Mouse (Mus musculus) monocyte, adult 2 months (primary cell): ENCODE results near the gene Pdss2.
A peak's percentile ranks its signal among the peaks of the same experiment; 100 is the strongest.

ENCODE experiments used
- DNase-seq, 2 experiments: peaks; one replicate each; pipeline ENCODE4 v3.0.0; 2022; ENCODE audit warnings: low spot score in 2 of 2, low read depth in 1 of 2

Gene Pdss2

DNA sequence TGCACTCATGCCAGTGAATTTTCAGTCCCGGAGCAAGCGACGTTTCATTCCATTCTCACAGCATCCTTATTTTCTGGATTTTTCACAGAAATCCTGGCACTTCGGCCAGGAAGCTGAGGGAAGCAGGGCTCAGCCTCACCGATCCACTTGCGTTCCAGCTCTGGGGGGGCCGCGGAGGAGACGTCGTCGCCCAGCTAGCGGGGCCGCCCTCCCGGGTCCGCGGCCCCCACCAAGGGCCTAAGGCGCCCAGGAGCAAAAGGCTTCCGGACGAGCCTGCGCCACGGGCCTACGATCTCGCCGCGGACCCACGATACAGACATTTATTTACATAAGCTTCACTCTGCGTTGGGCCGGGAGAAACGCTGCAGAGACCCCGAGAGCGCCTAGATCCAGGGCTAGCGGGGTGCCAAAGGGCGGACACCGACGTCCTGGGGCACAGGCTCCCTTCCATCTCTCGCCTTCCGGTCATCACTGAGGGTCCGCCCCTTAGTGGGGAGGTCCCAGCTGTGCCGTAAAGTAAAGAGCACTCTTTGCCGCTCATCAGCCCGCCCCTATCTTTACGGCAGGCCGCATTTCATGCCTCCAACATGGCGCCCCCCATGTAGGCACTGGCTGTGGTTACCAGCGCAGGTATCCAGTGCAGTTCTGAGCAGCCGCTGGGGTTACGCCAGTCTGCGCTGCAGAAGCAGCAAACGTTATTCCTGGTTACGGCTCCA lies at the start of gene Pdss2:
Gene Pdss2, plus strand, starts transcription at position 577 of the 716 bp plus-strand sequence.
- peak; percentile 77 to 89 for DNase-seq

GRCm38 (mm10) chr10:43172066-43172465 lies 49.2 kb upstream of the Pdss2 start:
- DNase-seq = no peak

DNA sequence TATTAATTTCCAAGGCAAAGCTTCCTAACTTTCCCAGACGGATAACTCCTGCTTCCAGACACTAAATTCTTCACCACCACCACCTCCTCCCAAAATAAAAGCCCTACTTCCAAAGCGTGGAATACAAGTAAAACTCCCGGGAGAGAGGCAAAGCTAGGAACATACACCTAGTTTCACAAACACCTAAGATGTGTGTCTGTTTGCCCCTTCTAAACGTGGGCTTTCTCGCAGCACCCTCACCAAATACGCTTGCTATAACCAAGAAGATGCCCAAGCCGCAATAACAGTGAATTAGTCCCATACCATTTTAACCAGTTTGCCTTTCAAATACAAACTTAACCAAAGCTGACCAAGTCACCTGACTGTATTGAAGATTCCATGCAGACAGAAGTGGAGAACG lies 48.7 kb upstream of the Pdss2 start:
- DNase-seq = no peak

DNA sequence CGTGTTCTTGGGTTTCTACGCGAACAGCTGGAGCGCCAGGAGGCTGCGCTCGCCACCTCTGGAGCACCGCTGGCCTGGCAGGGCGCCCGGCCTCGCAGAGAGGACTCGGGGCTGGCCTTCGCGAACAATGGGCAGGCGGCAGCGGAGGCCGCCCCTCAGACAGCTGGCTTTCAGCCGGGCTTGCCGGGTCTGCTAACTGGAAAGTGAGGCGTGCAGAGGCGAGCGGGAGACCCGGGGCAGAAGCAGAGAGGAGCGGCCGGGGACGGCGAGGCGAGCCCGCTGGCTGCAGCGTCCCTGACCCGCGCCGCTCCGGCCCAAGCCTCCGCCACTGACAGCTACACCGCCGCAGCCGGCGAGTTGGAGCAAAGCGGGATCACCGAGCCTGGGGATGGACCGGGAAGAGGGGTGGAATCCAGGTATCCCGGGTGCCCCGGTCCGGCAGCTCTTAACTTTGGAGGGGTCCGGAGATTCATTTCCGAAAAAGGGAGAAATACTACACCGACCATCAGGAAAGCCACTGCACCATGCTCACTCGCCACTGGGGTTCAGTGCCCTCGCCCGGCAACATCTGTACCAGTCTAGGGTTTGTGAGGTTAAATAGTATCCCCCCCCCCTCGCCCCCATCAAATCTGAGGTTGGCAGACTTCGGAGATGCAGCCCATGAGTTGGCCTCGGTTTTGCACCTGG lies 48.0 kb upstream of the Pdss2 start:
- no peak for DNase-seq

GRCm38 (mm10) chr10:43173828-43174325 lies 47.4 kb upstream of the Pdss2 start:
- DNase-seq = no peak

- DNase-seq = no peak
Measured at GRCm38 (mm10) chr10:43174326-43175155, 46.7 kb upstream of the Pdss2 start, which contains the start of the genes Sobp and 9030612E09Rik. Gene Sobp, minus strand, starts transcription at chr10:43174530. Gene 9030612E09Rik, plus strand, starts transcription at chr10:43174704.

GRCm38 (mm10) chr10:43175156-43175601 lies 46.1 kb upstream of the Pdss2 start:
- no peak for DNase-seq

GRCm38 (mm10) chr10:43180313-43180912 lies 40.9 kb upstream of the Pdss2 start:
- no peak for DNase-seq

DNA sequence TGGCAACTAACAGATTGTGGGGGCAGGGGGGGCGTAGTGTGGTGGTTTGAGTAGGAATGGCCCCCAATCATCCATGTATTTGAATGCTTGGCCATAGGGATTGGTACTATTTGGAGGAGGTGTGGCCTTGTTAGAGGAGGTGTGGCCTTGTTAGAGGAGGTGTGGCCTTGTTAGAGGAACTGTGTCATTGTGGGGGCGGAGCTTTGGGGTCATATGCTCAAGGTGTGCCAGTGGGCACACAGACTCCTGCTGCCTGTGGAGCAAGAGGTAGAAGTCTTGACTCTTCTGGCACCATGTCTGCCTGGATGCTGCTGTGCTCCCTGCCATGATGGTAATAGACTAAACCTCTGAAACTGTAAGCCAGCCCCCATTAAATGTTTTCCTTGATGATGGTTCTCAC lies 21.1 kb upstream of the Pdss2 start:
- DNase-seq = no peak

GRCm38 (mm10) chr10:43203865-43204264 lies 17.4 kb upstream of the Pdss2 start:
- no peak for DNase-seq

DNA sequence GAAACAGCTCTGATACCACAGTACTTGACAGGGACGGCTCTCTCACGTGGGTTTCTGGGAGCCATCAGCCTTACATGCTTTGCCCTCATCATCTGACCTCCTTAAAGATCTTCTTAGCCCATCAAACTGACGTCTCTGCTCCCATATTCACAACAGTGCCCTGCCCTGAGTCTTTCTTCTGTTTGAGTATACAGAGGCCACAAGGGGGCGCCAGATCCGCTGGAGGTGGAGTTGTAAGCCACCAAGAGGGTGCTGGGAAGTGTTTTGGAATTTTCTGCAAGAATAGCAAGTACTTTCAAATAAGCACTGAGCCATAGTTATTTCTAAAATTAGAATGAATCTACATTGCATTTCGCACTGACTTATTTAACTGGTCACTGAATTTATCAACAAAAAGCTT lies 9.4 kb upstream of the Pdss2 start:
- peak in 1 of 2 experiments; percentile 19 for DNase-seq

GRCm38 (mm10) chr10:43217361-43217900 lies 3.9 kb upstream of the Pdss2 start:
- no peak for DNase-seq

GRCm38 (mm10) chr10:43220479-43220878 lies 807 bp upstream of the Pdss2 start:
- DNase-seq = no peak

DNA sequence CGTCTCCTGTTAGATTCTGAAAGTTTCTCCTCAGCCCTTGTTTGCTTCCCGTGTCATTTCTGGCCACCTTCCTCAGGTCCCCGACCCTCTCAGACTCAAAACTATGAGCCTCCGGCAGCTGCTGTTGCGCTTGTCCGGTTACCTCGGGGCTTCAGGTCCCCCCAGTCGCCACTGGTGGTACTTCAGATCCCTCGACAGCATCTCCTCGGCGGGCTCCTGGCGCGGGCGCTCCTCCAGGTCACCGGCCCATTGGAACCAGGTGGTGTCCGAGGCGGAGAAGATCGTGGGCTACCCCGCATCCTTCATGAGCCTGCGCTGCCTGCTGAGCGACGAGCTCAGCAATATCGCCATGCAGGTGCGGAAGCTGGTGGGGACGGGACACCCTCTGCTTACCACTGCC lies 373 bp downstream of the Pdss2 start:
- no peak for DNase-seq

DNA sequence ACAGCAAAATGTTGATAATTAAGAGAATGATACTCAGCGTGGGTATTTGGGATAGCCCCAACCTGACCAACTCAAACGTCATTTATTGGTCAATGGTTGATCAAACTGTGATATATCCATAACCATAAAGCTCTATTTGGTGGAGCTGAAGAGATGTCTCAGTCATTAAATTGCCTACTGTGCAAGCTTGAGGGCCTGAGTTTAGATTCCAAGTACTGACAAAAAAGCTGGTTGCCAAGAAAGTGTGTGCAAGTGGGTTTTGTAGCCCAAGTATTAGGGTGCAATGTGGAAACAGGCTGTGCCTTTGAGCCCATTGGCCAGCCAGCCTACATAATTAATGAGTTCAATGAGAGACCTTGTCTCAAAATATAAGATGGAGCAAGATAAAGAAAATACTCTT lies 2.1 kb downstream of the Pdss2 start:
- DNase-seq = no peak

GRCm38 (mm10) chr10:43226391-43226790 lies 5.1 kb downstream of the Pdss2 start:
- no peak for DNase-seq

GRCm38 (mm10) chr10:43229236-43229635 lies 8.0 kb downstream of the Pdss2 start:
- no peak for DNase-seq

DNA sequence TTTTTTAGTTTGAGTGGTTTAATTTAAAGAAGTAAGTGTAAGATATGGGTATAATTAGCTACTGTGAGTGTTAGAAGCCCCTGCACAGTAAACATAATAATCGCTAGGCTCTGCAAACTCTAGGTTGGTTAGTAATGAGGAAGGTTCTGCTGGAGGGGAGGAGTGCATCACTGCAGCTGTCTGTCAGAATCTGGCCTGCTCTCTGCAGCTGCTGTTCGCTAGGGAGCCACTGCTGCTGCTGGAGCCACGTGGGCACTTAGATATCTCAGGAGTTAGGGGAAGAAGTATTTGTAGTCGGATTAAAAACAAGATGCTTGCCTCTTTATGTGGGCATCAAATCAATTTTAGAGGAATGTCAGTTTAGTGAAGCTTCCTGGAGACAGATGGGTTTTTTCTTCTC lies 13.2 kb downstream of the Pdss2 start:
- no peak for DNase-seq

DNA sequence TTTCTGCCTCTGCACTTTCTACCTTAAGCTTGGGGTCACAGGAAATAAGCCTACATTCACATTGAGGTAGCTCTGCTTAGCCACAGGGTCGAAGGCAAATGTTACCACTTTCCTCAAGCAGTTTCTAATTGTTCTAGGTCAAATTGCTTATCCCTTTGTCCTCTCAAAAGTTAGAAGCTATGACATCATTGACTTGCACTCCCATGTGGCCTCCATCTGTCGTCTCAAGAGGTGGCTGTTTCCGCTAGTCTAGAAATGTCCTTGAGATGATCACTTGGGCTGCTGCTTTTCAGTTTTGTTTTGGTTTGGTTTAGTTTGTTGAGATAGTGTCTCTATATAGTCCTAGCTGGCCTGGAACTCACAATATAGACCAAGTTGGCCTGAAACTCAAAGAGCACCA lies 13.7 kb downstream of the Pdss2 start:
- no peak for DNase-seq

DNA sequence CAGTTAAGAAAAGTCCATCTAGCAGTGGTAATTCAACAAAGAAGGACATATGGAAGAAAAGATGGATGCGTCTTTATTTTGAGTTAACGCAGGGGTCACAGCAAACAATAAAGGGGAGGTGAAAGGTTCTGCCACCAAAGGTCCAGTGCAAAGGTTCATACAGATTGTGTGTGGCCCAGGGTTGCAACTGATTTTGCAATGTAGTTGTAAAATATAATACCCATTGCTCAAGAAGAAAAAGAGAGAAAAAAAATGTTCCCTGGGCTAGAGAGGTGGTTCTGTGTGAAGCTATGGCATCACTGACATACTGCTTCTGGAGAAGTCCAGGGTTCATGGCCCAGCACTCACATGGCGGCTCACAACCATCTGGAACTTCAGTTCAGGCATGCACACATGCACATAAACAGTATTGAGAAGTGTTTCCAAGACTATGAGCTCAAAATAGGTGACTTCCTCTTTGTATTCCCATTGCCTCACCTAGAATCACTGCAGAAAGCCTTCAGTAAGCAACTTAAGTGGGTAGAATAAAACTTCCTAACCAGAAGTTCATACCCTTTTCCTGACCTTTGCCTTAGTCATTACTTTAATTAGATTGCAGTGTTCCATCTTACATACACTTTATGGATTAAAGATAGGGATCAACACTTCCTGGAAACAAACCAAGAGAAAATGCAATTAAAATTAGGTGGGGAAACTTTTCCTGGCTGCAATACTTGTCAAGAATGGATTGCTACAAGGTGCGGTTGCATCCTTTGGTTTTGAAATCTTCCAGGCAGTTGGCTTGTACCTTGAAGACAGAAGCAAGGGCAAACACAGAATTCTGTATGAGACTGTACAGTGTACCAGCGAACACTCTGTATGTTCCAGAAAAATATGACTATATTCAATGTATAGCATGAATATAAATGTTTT lies 14.7 kb downstream of the Pdss2 start:
- no peak for DNase-seq
